Mouse (Mus musculus) testis, adult 2 months (tissue): ENCODE measurements around the gene Cidec.

Experiments
- CTCF ChIP-seq: fragments of 200-500 bp; IDR thresholded peaks from 2 replicates; pipeline ENCODE4 v1.5.1; 2012; ENCODE audit warnings: low read depth, mild to moderate bottlenecking, inconsistent platforms, low read length, moderate library complexity; ENCODE audit not compliant: control insufficient read depth, insufficient read depth, insufficient replicate concordance
- POLR2A ChIP-seq: fragments of 200-500 bp; IDR thresholded peaks from 2 replicates; pipeline ENCODE4 v1.6.1; 2012; ENCODE audit warnings: low read depth, mild to moderate bottlenecking, inconsistent platforms, low read length, moderate library complexity; ENCODE audit not compliant: control insufficient read depth

DNA sequence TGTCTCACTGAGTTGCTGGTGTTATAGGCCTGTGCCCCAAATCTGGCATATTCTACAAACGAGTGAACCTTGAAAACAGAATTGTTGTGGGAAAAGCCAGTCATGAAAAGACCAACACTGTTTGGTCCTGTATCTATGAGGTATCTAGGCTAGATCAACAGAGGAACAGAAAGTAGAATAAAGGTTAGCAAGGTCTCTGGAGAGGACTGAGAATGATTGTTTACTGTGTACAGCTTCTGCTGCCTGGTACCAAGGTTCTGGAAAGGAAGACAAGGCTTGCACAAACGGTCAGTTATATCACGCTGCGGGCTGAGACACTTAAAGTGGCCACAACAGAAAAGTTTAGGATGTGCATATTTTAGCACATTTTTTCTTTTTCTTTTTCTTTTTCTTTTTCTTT, 8.9 kb downstream of the Cidec start:
- no peak for TF ChIP-seq POLR2A
- no peak for TF ChIP-seq CTCF
